Mouse (Mus musculus) stomach, postnatal 0 days (tissue): ENCODE data around the gene Llgl2. TPM values are rescaled to one million over a fixed set of nuclear protein-coding genes. Genes with fewer than 3 reads are reported as not detected.

Experiments used
- ATAC-seq: fragments of 200-750 bp; cut with Nextera tagmentation; 2 replicates; pipeline ENCODE4 v1.8.0; 2017; ENCODE audit not compliant: low FRiP score, low TSS enrichment
- DNase-seq: peaks from one replicate; pipeline ENCODE4 v3.0.0-alpha.2; 2016; ENCODE audit warnings: low spot score
- H3K27ac ChIP-seq: fragments of 300-500 bp; sonication (generic); replicated peaks from 2 replicates; pipeline ENCODE4 v1.5.1; 2014; ENCODE audit warnings: mild to moderate bottlenecking, control low read depth
- H3K27me3 ChIP-seq: fragments of 300-500 bp; sonication (generic); 2 replicates; pipeline ENCODE4 v1.6.1; 2014; ENCODE audit warnings: low read length; ENCODE audit not compliant: control insufficient read depth, insufficient read depth
- H3K36me3 ChIP-seq: fragments of 300-500 bp; sonication (generic); 2 replicates; pipeline ENCODE4 v1.6.1; 2014; ENCODE audit warnings: low read length, mixed read lengths; ENCODE audit not compliant: control insufficient read depth, insufficient read depth
- H3K4me1 ChIP-seq: fragments of 300-500 bp; sonication (generic); replicated peaks from 2 replicates; pipeline ENCODE4 v1.6.1; 2014; ENCODE audit warnings: antibody characterized with exemption; ENCODE audit not compliant: control insufficient read depth, insufficient read depth
- H3K4me2 ChIP-seq: fragments of 300-500 bp; sonication (generic); replicated peaks from 2 replicates; pipeline ENCODE4 v1.6.1; 2014; ENCODE audit warnings: low read depth, mild to moderate bottlenecking, control low read depth, moderate library complexity
- H3K4me3 ChIP-seq: fragments of 300-500 bp; sonication (generic); 2 replicates; pipeline ENCODE4 v1.5.1; 2014; ENCODE audit warnings: low read depth, low read length, control low read depth
- H3K9ac ChIP-seq: fragments of 300-500 bp; sonication (generic); 2 replicates; pipeline ENCODE4 v1.6.1; 2014; ENCODE audit warnings: mild to moderate bottlenecking, low read length, control low read depth, mixed read lengths
- H3K9me3 ChIP-seq: fragments of 300-500 bp; sonication (generic); 2 replicates; pipeline ENCODE4 v1.6.1; 2016; ENCODE audit warnings: low read length; ENCODE audit not compliant: control insufficient read depth
- CTCF ChIP-seq: IDR thresholded peaks from 2 replicates; pipeline ENCODE4 v1.5.1; 2016; ENCODE audit warnings: antibody characterized with exemption, low read depth, mild to moderate bottlenecking, moderate library complexity
- EP300 ChIP-seq: optimal IDR thresholded peaks from 2 replicates; pipeline ENCODE3; 2016; ENCODE audit warnings: antibody characterized with exemption
- WGBS: fragments of 180-500 bp; shearing (Covaris S2); extraction: QIAGEN DNeasy Blood & Tissue Kit; methylation state at CpG from one replicate; pipeline ENCODE4 v1.1.7; 2014; 5-methylcytosine and 5-hydroxymethylcytosine counted together
- polyA plus RNA-seq: library from polyadenylated mRNA; unstranded; fragments of >200 nt; fragmentation: Nextera tagmentation; extraction: Ambion mirVana; gene quantifications from 2 replicates; pipeline ENCODE4 v1.2.1, GENCODE M21; 2015

Llgl2 gene
- polyA plus RNA-seq, 1 experiment from 2014 or later: 58.4 TPM

GRCm38 (mm10) chr11:115807306-115807705 is 16.5 kb upstream of the Llgl2 start:
- H3K36me3 ChIP-seq: peaks cover 23% of the 10 kb centered on the region
- peaks cover 18% of the 10 kb centered on the region for H3K4me1 ChIP-seq
- no peak overlapping the region for H3K27ac ChIP-seq
- no peaks in the 10 kb centered on the region for H3K9me3 ChIP-seq
- ATAC-seq (no peak), DNase-seq (no peak)
- H3K4me2 ChIP-seq: no peak overlapping the region
- no peaks in the 10 kb centered on the region for H3K27me3 ChIP-seq
- 82% methylated on average over 6 of the region's 6 CpGs for WGBS
- H3K4me3 ChIP-seq: no peak overlapping the region
- TF ChIP-seq CTCF (no peak), EP300 (no peak)
- H3K9ac ChIP-seq: 0 out of 2 replicates have a peak overlapping the region, but pooled peaks have one; percentile 13

- Histone ChIP-seq H3K36me3 (peaks cover 16% of the 10 kb centered on the region), H3K27ac (0 out of 2 replicates have a peak overlapping the region, but pooled peaks have one; percentile 24), H3K4me2 (no peak overlapping the region), H3K27me3 (no peaks in the 10 kb centered on the region), H3K9me3 (no peaks in the 10 kb centered on the region), H3K4me3 (no peak overlapping the region), H3K9ac (no peak overlapping the region), H3K4me1 (peaks cover 21% of the 10 kb centered on the region)
- DNase-seq (no peak), ATAC-seq (no peak)
- TF ChIP-seq EP300 (no peak), CTCF (no peak)
- WGBS: 71% methylated on average over 11 of the region's 11 CpGs
Observed at GRCm38 (mm10) chr11:115807971-115808370, 15.9 kb upstream of the Llgl2 start.

GRCm38 (mm10) chr11:115808696-115809310 is 15.0 kb upstream of the Llgl2 start:
- 18% methylated on average over 10 of the region's 10 CpGs for WGBS
- H3K27me3 ChIP-seq: no peaks in the 10 kb centered on the region
- H3K27ac ChIP-seq: peak overlapping the region; percentile 61
- H3K36me3 ChIP-seq: peaks cover 9% of the 10 kb centered on the region
- peak overlapping the region; percentile 99 for H3K4me2 ChIP-seq
- no peak overlapping the region for H3K4me3 ChIP-seq
- peaks cover 21% of the 10 kb centered on the region for H3K4me1 ChIP-seq
- ATAC-seq (no peak), DNase-seq (no peak)
- H3K9ac ChIP-seq: 0 out of 2 replicates have a peak overlapping the region, but pooled peaks have one; percentile 41
- TF ChIP-seq EP300 (no peak), CTCF (no peak)
- H3K9me3 ChIP-seq: no peaks in the 10 kb centered on the region

- peak overlapping the region; percentile 99 for H3K4me2 ChIP-seq
- peaks cover 8% of the 10 kb centered on the region for H3K36me3 ChIP-seq
- no peaks in the 10 kb centered on the region for H3K27me3 ChIP-seq
- no peak for DNase-seq
- WGBS: 52% methylated on average over 5 of the region's 8 CpGs
- H3K9me3 ChIP-seq: no peaks in the 10 kb centered on the region
- H3K9ac ChIP-seq: 0 out of 2 replicates have a peak overlapping the region, but pooled peaks have one; percentile 41
- no peak overlapping the region for H3K4me3 ChIP-seq
- TF ChIP-seq CTCF: peak; percentile 14; the same call in 1 of the 2 replicates
- TF ChIP-seq EP300: no peak
- H3K27ac ChIP-seq: peak overlapping the region; percentile 61
- ATAC-seq: no peak
- peaks cover 21% of the 10 kb centered on the region for H3K4me1 ChIP-seq
Observed at GRCm38 (mm10) chr11:115809311-115809781, 14.5 kb upstream of the Llgl2 start.

- H3K9ac ChIP-seq: peak overlapping the region; percentile 47
- peak overlapping the region; percentile 82; the same call in 1 of the 2 replicates for H3K4me3 ChIP-seq
- 41% methylated on average over 14 of the region's 14 CpGs for whole genome bisulfite sequencing
- H3K4me2 ChIP-seq: peak overlapping the region; percentile 99
- peaks cover 21% of the 10 kb centered on the region for H3K4me1 ChIP-seq
- peak overlapping the region; percentile 61 for H3K27ac ChIP-seq
- TF ChIP-seq EP300 (no peak), CTCF (no peak)
- peak; percentile 91 for DNase-seq
- H3K9me3 ChIP-seq: no peaks in the 10 kb centered on the region
- H3K36me3 ChIP-seq: no peaks in the 10 kb centered on the region; the same call in 1 of the 2 replicates
- ATAC-seq: peak; percentile 27; the same call in 1 of the 2 replicates
- H3K27me3 ChIP-seq: no peaks in the 10 kb centered on the region
Observed at GRCm38 (mm10) chr11:115810377-115810776, 13.5 kb upstream of the Llgl2 start.

GRCm38 (mm10) chr11:115811381-115812093 is 12.3 kb upstream of the Llgl2 start:
- DNase-seq (no peak), ATAC-seq (no peak)
- WGBS: 71% methylated on average over 20 of the region's 20 CpGs
- Histone ChIP-seq H3K4me2 (peak overlapping the region; percentile 99), H3K36me3 (no peaks in the 10 kb centered on the region; the same call in 1 of the 2 replicates), H3K4me3 (peak overlapping the region; percentile 82), H3K4me1 (peaks cover 21% of the 10 kb centered on the region), H3K9ac (peak overlapping the region; percentile 83; the same call in 1 of the 2 replicates), H3K27me3 (no peaks in the 10 kb centered on the region), H3K27ac (peak overlapping the region; percentile 84), H3K9me3 (no peaks in the 10 kb centered on the region)
- no peak for TF ChIP-seq EP300
- no peak for TF ChIP-seq CTCF
